Mouse (Mus musculus) midbrain, embryonic 13.5 days (tissue): ENCODE data around the gene Vipas39. TPM values are rescaled to one million over a fixed set of nuclear protein-coding genes. Genes with fewer than 3 reads are reported as not detected.

Experiments used
- ATAC-seq: fragments of 200-750 bp; cut with Nextera tagmentation; 2 replicates; pipeline ENCODE4 v1.8.0; 2017; ENCODE audit warnings: mild to moderate bottlenecking, moderate TSS enrichment, moderate library complexity
- H3K27ac ChIP-seq: fragments of 300-500 bp; sonication (generic); 2 replicates; pipeline ENCODE4 v1.5.1; 2015; ENCODE audit warnings: inconsistent platforms, mild to moderate bottlenecking, moderate library complexity
- H3K27me3 ChIP-seq: fragments of 300-500 bp; sonication (generic); 2 replicates; pipeline ENCODE4 v1.6.1; 2015; ENCODE audit warnings: mild to moderate bottlenecking, inconsistent platforms
- H3K36me3 ChIP-seq: fragments of 300-500 bp; sonication (generic); 2 replicates; pipeline ENCODE4 v1.6.1; 2015; ENCODE audit warnings: mild to moderate bottlenecking, inconsistent platforms
- H3K4me1 ChIP-seq: fragments of 300-500 bp; sonication (generic); replicated peaks from 2 replicates; pipeline ENCODE4 v1.6.1; 2015; ENCODE audit warnings: inconsistent platforms
- H3K4me2 ChIP-seq: fragments of 300-500 bp; sonication (generic); replicated peaks from 2 replicates; pipeline ENCODE4 v1.6.1; 2015; ENCODE audit warnings: moderate library complexity, mild to moderate bottlenecking, inconsistent platforms
- H3K4me3 ChIP-seq: fragments of 300-500 bp; sonication (generic); replicated peaks from 2 replicates; pipeline ENCODE4 v1.5.1; 2015; ENCODE audit warnings: mild to moderate bottlenecking, inconsistent platforms
- H3K9ac ChIP-seq: fragments of 300-500 bp; sonication (generic); replicated peaks from 2 replicates; pipeline ENCODE4 v1.6.1; 2015; ENCODE audit warnings: mild to moderate bottlenecking, inconsistent platforms
- H3K9me3 ChIP-seq: fragments of 300-500 bp; sonication (generic); 2 replicates; pipeline ENCODE4 v1.6.1; 2016; ENCODE audit warnings: mild to moderate bottlenecking, inconsistent platforms
- WGBS: fragments of 180-500 bp; shearing (Covaris S2); methylation state at CpG from one replicate; pipeline ENCODE4 v1.1.7; 2015; 5-methylcytosine and 5-hydroxymethylcytosine counted together
- polyA plus RNA-seq: library from polyadenylated mRNA; unstranded; fragments of >200 nt; fragmentation: Nextera tagmentation; extraction: Ambion mirVana; gene quantifications from 2 replicates; pipeline ENCODE4 v1.2.1, GENCODE M21; 2015

Gene Vipas39
- polyA plus RNA-seq, 1 experiment from 2014 or later = 67.3 TPM

DNA sequence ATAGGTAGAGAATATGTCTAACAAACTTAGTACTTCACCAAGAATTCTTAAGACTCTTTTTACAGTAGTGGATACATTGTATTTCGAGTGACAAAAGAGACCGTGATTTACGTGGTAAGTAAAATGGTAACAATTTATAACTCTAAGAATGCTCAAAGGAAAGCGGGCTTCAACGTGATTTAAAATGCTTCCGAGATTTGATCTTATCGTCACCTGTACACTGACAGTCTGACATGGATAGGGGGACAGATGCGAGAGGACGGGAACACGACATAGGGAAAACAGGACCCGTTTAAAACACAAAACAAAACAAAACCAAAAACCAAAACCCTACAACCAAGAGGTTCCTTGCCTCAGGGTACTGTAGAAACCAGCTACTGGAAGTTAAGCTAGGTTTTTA lies 612 bp downstream of the Vipas39 start:
- peak overlapping the region; percentile 77 for H3K4me2 ChIP-seq
- peaks cover 51% of the 10 kb centered on the region for H3K36me3 ChIP-seq
- H3K9ac ChIP-seq = peak overlapping the region; percentile 88
- 24% methylated on average over 11 of the region's 11 CpGs for WGBS
- H3K27ac ChIP-seq = peak overlapping the region; percentile 86
- H3K4me3 ChIP-seq = peak overlapping the region; percentile 82
- no peaks in the 10 kb centered on the region for H3K27me3 ChIP-seq
- peaks cover 27% of the 10 kb centered on the region for H3K4me1 ChIP-seq
- no peaks in the 10 kb centered on the region for H3K9me3 ChIP-seq
- ATAC-seq = no peak

DNA sequence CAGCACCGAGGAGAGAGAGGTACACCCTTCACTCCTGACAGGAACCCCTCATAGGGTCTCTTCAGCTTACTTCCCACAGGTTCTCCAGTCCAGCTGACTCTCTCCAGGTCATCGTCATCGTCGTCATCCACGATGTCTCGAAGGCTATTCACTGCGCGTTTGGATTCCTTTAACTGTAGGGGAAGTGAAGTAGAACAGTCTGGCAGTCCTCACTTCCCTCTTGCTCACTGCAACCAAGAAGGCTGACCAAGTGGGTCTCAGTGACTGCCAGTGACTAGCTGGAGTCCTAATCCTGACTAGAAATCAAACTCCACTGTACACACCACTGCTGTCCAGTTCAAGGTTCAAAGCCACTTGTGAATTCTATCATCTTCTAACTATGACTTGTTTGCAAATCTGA lies 5.5 kb downstream of the Vipas39 start:
- Histone ChIP-seq H3K27ac (no peak overlapping the region), H3K4me3 (no peak overlapping the region), H3K4me1 (peaks cover 12% of the 10 kb centered on the region), H3K9ac (no peak overlapping the region), H3K36me3 (peaks cover 74% of the 10 kb centered on the region), H3K4me2 (no peak overlapping the region), H3K9me3 (no peaks in the 10 kb centered on the region), H3K27me3 (no peaks in the 10 kb centered on the region)
- ATAC-seq = no peak
- WGBS = 97% methylated on average over 8 of the region's 8 CpGs

- Histone ChIP-seq H3K27ac (no peak overlapping the region), H3K4me1 (no peaks in the 10 kb centered on the region), H3K4me2 (no peak overlapping the region), H3K4me3 (no peak overlapping the region), H3K27me3 (no peaks in the 10 kb centered on the region), H3K9ac (no peak overlapping the region), H3K36me3 (peaks cover 90% of the 10 kb centered on the region), H3K9me3 (no peaks in the 10 kb centered on the region)
- WGBS = 93% methylated on average over 5 of the region's 5 CpGs
- ATAC-seq = no peak
Measured at GRCm38 (mm10) chr12:87256629-87257028, 9.4 kb downstream of the Vipas39 start.

DNA sequence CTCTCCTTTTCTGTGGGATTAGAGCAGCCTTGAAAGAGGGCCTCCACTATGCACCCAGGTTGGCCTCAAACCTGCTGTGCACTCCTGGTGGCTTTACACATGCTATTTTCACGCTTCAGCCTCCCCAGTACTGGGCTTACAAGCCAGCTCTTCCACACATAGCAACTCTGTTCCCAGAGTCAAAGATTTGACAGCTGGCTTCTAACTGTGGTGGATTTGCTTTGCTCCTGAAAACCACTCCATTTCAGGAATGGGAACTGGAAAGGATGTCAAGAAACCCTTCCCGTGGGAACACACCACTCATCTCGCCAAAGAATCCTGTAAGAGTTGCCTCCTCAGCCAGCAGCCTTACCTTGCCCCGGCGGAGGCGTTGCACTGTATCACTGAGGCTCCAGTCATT lies 12.2 kb downstream of the Vipas39 start:
- H3K9me3 ChIP-seq = no peaks in the 10 kb centered on the region
- peaks cover 96% of the 10 kb centered on the region for H3K36me3 ChIP-seq
- H3K9ac ChIP-seq = no peak overlapping the region
- no peaks in the 10 kb centered on the region for H3K4me1 ChIP-seq
- 96% methylated on average over 6 of the region's 6 CpGs for WGBS
- no peak for ATAC-seq
- no peak overlapping the region for H3K4me2 ChIP-seq
- H3K27me3 ChIP-seq = no peaks in the 10 kb centered on the region
- H3K27ac ChIP-seq = no peak overlapping the region
- no peak overlapping the region for H3K4me3 ChIP-seq

DNA sequence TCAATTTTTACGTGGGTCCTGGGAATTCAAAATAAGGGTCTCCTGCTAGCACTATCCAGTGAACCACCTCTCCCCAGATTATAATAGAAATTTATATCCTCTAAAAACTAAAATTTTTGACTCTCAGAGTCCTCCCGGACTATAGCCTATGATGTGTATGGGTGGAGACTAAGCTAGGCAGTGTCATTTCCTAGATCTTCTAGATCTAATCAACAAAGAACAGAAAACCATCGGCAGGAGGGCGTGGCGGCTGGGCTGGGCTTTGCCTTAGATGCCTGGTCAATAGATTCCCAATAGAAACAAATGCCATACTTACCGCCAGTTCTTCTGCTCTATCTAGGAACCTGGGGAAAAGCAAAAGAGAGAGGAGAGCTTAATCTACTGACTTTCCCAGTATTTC lies 15.9 kb downstream of the Vipas39 start:
- no peak overlapping the region for H3K4me2 ChIP-seq
- no peak overlapping the region for H3K27ac ChIP-seq
- no peak overlapping the region for H3K4me3 ChIP-seq
- H3K4me1 ChIP-seq = no peaks in the 10 kb centered on the region
- WGBS = 96% methylated on average over 6 of the region's 6 CpGs
- no peak for ATAC-seq
- peaks cover 90% of the 10 kb centered on the region for H3K36me3 ChIP-seq
- H3K9ac ChIP-seq = no peak overlapping the region
- no peaks in the 10 kb centered on the region for H3K9me3 ChIP-seq
- H3K27me3 ChIP-seq = no peaks in the 10 kb centered on the region

- no peak for ATAC-seq
- WGBS = 97% methylated on average over 1 of the region's 1 CpGs
- peaks cover 53% of the 10 kb centered on the region for H3K36me3 ChIP-seq
- H3K27me3 ChIP-seq = no peaks in the 10 kb centered on the region
- H3K4me1 ChIP-seq = no peaks in the 10 kb centered on the region
- no peak within 1 kb of the TSS for H3K4me2 ChIP-seq
- H3K9me3 ChIP-seq = no peaks in the 10 kb centered on the region
- no peak within 1 kb of the TSS for H3K4me3 ChIP-seq
- H3K27ac ChIP-seq = no peak within 1 kb of the TSS
- H3K9ac ChIP-seq = no peak within 1 kb of the TSS
Measured at GRCm38 (mm10) chr12:87238632-87239031, 27.4 kb downstream of the Vipas39 start, which contains the start of gene Noxred1. Gene Noxred1, minus strand, starts transcription at chr12:87238732.

GRCm38 (mm10) chr12:87236882-87237483 lies 29.1 kb downstream of the Vipas39 start:
- 95% methylated on average over 5 of the region's 5 CpGs for WGBS
- Histone ChIP-seq H3K4me2 (no peak overlapping the region), H3K4me1 (no peaks in the 10 kb centered on the region), H3K36me3 (peaks cover 45% of the 10 kb centered on the region), H3K9ac (no peak overlapping the region), H3K4me3 (no peak overlapping the region), H3K27me3 (no peaks in the 10 kb centered on the region), H3K9me3 (no peaks in the 10 kb centered on the region), H3K27ac (no peak overlapping the region)
- no peak for ATAC-seq

DNA sequence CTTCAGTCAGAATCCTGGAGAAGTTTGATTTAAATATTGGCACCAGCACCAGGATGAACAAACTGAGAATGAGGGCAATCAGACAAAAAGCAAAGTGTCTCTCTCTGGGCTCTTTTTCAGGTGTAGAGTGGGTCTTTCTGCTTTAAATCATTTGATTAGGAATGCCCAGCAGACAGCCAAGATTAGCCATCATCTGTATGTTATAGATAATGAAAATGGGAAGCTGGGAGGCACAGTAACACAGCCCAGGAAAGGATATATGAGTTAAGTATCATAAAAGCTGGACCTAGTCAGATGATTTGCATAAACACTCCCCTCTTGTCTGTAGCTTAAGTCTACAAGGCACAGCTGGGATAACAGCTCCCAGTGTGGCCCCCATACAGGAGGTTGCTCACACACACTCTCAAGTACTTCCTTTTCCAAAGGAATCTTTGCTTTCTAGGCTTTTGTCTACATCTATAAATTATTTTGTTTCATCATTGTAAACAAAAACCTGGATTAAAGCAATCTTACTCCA lies 35.6 kb downstream of the Vipas39 start:
- ATAC-seq = no peak
- Histone ChIP-seq H3K4me3 (no peak overlapping the region), H3K4me1 (no peaks in the 10 kb centered on the region), H3K27ac (no peak overlapping the region), H3K27me3 (no peaks in the 10 kb centered on the region), H3K36me3 (peaks cover 8% of the 10 kb centered on the region; the same call in 1 of the 2 replicates), H3K4me2 (no peak overlapping the region), H3K9ac (no peak overlapping the region), H3K9me3 (no peaks in the 10 kb centered on the region)

GRCm38 (mm10) chr12:87229633-87230032 lies 36.4 kb downstream of the Vipas39 start:
- H3K36me3 ChIP-seq = peaks cover 8% of the 10 kb centered on the region; the same call in 1 of the 2 replicates
- H3K9me3 ChIP-seq = no peaks in the 10 kb centered on the region
- H3K9ac ChIP-seq = no peak overlapping the region
- H3K27me3 ChIP-seq = no peaks in the 10 kb centered on the region
- no peak overlapping the region for H3K4me2 ChIP-seq
- no peak overlapping the region for H3K4me3 ChIP-seq
- ATAC-seq = no peak
- H3K4me1 ChIP-seq = no peaks in the 10 kb centered on the region
- H3K27ac ChIP-seq = no peak overlapping the region
- 92% methylated on average over 2 of the region's 2 CpGs for WGBS

DNA sequence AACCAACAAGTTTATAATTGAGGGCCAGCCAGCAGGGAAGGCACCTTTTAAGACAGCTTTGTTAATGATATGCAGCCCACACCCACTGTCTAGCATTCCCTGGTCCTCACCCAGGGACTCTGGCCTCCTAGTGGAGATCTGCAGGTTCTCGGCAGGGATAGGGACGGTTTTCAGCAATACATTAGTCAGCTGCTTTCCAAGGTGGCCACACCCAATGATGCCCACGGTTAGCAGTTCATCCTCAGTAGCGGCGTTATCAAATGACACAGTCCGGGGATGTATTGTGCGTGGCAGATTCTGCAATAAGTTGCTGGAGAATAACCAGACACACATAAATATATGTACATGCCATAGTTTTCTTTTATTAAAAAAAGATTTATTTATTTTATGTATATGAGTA lies 39.3 kb downstream of the Vipas39 start:
- H3K27me3 ChIP-seq = no peaks in the 10 kb centered on the region
- no peak overlapping the region for H3K9ac ChIP-seq
- H3K4me2 ChIP-seq = no peak overlapping the region
- peaks cover 6% of the 10 kb centered on the region; the same call in 1 of the 2 replicates for H3K36me3 ChIP-seq
- ATAC-seq = no peak
- H3K4me3 ChIP-seq = no peak overlapping the region
- no peaks in the 10 kb centered on the region for H3K4me1 ChIP-seq
- H3K27ac ChIP-seq = no peak overlapping the region
- 78% methylated on average over 7 of the region's 7 CpGs for WGBS
- H3K9me3 ChIP-seq = no peaks in the 10 kb centered on the region

- 77% methylated on average over 10 of the region's 10 CpGs for WGBS
Measured at GRCm38 (mm10) chr12:87224950-87225349, 41.1 kb downstream of the Vipas39 start.

DNA sequence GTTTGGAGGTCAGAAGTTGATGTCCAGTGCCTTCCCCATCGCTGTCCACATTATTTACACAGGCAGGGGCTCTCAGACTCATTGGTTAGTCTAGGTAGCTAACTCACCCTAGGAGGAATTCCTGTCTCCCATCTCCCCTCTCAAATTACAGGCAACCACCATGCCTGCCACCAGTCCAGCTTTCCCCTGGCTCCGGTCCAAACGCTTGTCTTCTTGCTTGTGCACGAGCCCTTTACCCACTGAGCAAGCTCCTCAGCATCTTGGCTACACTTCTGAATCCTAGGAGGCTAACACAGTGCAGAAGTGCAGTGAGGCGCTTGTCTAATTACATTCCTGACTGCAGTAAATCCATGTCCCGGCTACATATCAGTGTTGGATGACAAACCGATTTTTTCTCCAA lies 46.7 kb downstream of the Vipas39 start:
- no peak overlapping the region for H3K4me3 ChIP-seq
- H3K27ac ChIP-seq = no peak overlapping the region
- 0 out of 2 replicates have a peak, but pooled peaks cover 4% of the 10 kb centered on the region for H3K4me1 ChIP-seq
- WGBS = 72% methylated on average over 7 of the region's 7 CpGs
- H3K36me3 ChIP-seq = 0 out of 2 replicates have a peak, but pooled peaks cover 2% of the 10 kb centered on the region
- H3K4me2 ChIP-seq = no peak overlapping the region
- ATAC-seq = no peak
- no peaks in the 10 kb centered on the region for H3K27me3 ChIP-seq
- H3K9ac ChIP-seq = no peak overlapping the region
- no peaks in the 10 kb centered on the region for H3K9me3 ChIP-seq

More at GRCm38 (mm10) chr12:87224950-87225349, 41.1 kb downstream of the Vipas39 start:
- Histone ChIP-seq H3K36me3 (peaks cover 8% of the 10 kb centered on the region; the same call in 1 of the 2 replicates), H3K27ac (no peak overlapping the region), H3K27me3 (no peaks in the 10 kb centered on the region), H3K4me2 (no peak overlapping the region), H3K9me3 (no peaks in the 10 kb centered on the region), H3K9ac (no peak overlapping the region), H3K4me3 (no peak overlapping the region), H3K4me1 (no peaks in the 10 kb centered on the region)
- no peak for ATAC-seq

GRCm38 (mm10) chr12:87217596-87217995 lies 48.5 kb downstream of the Vipas39 start:
- Histone ChIP-seq H3K9ac (no peak overlapping the region), H3K9me3 (no peaks in the 10 kb centered on the region), H3K36me3 (0 out of 2 replicates have a peak, but pooled peaks cover 2% of the 10 kb centered on the region), H3K27ac (no peak overlapping the region), H3K4me1 (0 out of 2 replicates have a peak, but pooled peaks cover 4% of the 10 kb centered on the region), H3K4me3 (no peak overlapping the region), H3K4me2 (no peak overlapping the region), H3K27me3 (no peaks in the 10 kb centered on the region)
- ATAC-seq = no peak
